Mouse (Mus musculus) heart, postnatal 25 days (tissue): ENCODE measurements at regions not wholly inside any gene's neighbourhood (a gene's known extent, or its start where the extent isn't known, plus 50 kb on each side); places are given as distances from the start of the nearest gene placed in this dataset.

ENCODE experiments used
- DNase-seq: peaks from one replicate; pipeline ENCODE4 v3.0.0; 2022; ENCODE audit warnings: low spot score
- intact Hi-C: fragments of 180-260 bp; cut with DNase I; formaldehyde crosslinking; loops from one replicate; pipeline ENCODE4 v1.15.1; 2025

DNA sequence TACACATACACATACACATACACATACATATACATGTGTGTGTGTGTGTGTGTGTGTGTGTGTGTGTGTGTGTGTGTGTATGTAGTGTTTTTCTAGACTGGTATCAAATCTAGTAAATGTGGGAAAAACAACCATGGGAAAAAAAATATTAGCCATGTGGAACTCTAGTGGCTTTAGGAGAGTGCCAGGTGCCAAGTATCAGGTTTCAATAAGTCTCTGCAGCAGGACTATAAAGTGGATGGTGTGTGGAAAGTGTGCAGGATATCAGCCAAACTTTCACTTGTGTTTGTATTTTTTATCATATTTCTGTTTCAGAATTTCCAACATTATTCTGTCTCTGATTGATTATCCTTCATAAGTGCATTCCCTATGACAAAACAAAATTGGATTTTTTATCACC is 653.3 kb upstream of the Fam98a start:
- no peak for DNase-seq
- intact Hi-C loops, result no loop called here

DNA sequence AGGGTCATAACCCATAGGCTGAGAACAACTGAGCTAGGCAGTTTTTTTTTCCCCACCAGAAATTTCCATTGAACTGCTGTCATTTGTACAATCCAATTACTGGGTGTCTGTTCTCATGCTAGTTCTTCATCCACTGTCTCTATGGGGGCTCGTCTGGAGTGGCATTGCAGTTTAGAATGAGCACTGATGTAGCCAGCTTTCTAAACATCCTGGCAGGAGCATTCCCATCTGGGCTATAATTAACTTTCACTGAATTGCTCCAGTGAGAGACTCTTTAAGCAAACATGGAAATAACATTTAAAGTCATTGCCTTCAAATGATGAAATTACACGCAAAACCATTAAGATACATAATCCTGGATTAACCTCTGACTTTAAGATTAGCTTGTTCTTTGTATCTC is 633.1 kb upstream of the Fam98a start:
- intact Hi-C loops, result no loop called here
- DNase-seq, result no peak

DNA sequence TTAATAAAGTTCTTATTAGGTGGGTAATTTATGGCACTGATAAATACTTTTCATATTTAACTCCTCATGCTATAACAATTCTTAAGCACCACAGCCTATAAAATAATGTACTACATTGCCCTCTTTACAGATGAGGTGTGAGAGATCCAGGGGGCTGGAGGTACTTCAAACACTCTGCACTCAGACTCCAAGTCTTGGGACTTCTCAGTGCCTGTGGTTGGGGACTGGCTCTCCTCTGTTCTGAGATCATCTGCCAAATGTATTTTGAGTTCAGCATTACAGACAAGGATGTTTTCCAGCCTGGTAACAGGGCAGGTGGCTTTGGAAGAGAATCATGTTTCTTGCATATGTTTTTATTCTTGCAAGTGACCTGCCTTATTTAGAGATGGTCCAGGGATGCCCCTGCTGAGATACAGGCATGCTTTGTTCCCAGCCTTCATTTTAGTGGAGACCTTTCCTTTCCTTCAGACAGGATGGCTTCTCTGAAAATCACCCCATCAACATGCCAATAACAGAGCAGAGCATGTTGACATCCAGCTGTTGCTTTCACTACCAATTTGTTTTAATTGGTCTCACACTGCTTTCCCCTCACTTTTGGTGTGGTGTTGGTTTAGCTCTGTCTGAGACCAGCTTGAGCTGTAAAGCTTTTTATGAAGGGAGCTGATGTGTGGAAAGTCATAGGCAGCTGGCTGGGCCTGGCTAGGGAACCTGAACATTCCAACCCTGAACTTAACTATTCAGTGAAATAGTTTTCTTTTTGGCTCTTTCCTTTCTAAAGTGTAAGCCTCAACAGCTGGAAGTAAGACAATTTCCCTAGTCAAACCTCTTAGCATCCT is 585.1 kb upstream of the Fam98a start:
- DNase-seq, result no peak
- intact Hi-C loops, result no loop called here

DNA sequence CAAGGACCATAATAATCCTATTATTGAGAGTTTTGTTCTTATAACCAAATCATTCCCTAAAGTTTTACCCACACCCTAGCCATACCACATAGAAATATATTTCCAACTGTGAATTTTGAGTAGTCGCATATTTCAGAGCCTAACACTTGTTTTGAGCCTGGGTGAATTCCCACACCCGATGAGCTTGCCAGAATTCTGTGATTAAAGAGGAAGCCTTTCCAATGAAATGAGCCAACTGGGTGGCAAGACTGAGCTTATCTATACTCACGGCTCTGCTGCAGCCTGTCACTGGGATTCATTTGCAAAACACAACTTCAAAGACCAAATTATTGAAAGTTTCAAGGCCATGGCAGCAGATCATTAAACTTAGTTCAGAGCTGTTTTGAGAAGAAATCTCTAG is 582.3 kb upstream of the Fam98a start:
- DNase-seq, result no peak
- intact Hi-C loops, result no loop called here

DNA sequence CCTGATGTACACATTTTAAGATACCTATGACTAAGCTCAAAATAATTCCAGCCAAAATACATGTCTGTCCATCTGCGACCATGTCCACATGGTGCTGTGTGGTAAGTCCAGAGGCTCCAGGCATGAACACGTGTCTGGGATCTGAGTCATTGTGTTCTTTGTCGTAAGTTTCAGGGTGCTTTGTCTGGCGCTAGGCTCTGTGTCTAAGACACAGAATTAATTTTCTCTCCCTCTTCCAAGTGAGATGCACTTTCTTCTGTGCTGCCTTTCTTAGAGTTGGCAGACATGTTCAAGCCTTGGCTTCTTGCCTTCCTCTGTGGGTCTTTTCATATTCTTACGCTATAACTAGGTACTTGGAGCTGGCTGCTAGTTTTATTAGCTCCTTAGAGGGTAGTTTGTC is 573.5 kb upstream of the Fam98a start:
- intact Hi-C loops, result no loop called here
- no peak for DNase-seq

DNA sequence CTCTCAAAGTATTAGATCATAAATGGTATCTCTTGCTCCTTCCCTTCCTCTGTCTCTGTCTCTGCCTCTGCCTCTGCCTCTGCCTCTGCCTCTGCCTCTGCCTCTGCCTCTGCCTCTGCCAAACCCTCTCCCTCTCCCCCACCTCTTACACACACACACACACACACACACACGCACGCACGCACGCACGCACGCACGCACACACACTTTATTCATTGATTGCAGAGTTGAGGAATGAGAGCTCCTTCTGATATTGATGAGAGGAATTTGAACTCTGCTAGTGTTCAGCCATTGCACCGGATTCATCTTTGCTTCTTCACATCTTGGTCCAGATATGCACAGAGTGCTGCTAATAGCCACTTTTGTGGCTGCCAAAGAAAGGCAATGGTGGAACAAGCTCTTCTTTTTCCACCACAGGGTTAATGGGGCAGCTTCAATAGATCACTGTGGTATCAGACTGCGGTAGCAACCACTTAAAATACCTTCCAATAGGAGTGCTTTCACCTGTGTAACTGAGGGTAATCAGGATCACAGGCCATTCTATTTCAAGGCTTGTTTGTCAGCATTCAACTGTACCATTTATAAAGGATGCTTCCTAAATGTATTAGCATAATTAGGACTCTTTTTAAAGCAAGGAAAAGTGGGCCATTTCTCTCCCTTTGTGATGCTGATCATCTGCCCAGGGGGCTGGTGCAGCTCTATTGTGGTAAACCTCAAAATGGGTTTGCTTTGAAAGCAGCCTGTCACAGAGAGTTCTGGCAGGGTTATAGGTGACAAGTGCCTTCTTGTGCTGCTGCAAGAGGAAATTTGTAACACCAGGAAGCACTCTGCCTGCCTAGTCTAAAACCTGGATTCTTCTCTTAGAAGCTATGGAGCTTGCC is 559.8 kb upstream of the Fam98a start:
- intact Hi-C loops, result no loop called here
- DNase-seq, result no peak

DNA sequence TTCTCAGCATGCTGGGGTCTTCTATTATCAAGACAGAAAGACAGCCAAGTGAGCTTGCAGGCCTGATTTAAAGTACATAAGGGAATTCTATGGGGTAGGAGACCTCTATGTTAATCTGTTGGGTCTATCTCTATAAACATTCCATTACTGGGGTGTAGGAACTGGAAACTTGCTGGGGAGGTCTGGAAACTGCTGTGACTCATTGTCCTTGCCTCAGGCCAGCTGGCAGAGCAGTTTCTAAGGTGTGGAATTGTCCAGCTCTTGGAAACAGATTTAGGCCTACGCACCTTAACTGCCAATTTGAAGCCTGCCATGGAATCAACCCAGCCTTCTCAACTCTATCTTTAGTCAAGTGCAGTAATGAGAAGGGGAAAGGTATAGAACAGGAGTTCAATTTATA is 559.1 kb upstream of the Fam98a start:
- intact Hi-C loops, result no loop called here
- DNase-seq, result no peak

DNA sequence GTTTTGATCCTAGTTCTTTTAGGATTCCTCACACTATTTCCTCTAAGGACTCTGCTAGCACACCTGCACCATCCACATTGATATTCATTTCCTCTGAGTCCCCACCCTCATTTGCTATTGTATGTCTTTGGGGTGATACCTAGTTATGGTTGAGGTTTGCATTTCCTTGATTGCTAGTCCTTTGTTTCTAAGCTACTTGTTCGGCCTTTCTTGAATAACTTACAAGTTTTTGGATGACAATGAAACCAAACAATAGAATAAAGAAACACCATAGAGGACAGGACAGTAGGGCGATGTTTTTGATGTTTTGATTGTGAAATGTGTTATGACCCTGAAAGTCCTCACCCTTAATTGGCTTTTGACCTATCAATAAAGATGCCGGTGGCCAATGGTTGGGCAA is 531.8 kb upstream of the Fam98a start:
- DNase-seq, result no peak
- intact Hi-C loops, result no loop called here

DNA sequence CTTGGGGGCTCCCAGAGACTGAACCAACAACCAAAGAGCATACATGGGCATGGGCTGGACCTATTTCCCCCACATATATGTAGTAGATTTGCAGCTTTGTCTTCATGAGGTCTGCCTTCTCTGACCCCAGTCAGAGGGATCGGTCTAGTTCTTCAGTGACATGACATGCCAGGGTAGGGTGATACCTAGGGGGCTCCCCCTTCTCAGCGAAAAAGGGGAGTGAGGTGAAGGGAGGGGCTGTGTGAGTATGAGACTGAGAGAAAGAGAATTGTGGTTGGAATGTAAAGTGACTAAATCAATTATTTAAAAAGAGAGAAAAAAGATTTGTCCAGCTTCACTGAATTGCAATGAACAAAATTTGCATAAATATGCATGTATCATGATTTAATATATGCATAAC is 530.0 kb upstream of the Fam98a start:
- intact Hi-C loops, result no loop called here

DNA sequence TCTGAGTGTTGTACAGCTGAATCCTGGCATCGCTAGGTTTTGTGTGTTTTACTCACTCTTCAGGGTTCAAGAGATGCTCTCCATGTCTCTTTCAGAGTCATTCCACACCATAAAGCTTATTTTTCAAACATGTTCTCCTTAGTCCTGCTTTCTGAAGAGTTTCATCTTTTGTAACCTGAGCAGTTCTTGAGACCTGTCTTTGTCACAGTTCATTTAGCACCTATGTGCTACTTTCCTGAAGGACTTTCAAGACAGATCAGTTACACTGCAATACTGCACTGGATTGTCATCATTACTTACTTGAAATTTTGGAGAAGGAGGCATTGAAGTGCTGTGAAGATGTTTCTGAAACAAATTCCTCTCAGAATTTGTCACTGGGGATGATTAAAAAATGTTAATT is 494.7 kb upstream of the Fam98a start:
- intact Hi-C loops, result loop anchor here (1.0 kb wide), 1 partner anchor 11 kb away; no protein-coding TSS in a partner anchor
- DNase-seq, result no peak

More for the DNA sequence above, 530.0 kb upstream of the Fam98a start:
- DNase-seq, result no peak

DNA sequence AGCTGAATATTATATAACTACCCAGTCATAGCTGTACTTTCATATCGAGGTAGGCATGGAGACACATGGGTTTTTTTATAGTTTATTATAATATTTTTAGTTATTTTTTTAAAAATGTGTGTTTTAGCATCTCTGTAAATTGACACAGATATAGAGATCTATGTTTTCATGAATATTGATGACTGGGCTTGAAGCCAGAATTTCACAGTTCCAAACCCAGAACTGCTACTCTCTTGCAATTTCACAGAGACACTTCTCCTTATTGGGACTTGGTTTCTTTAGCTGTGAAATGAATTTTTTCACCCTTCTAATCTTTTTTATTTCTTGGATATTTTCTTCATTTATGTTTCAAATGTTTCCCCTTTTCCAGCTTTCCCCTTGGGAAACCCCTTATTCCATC is 481.0 kb upstream of the Fam98a start:
- no peak for DNase-seq
- intact Hi-C loops, result no loop called here

DNA sequence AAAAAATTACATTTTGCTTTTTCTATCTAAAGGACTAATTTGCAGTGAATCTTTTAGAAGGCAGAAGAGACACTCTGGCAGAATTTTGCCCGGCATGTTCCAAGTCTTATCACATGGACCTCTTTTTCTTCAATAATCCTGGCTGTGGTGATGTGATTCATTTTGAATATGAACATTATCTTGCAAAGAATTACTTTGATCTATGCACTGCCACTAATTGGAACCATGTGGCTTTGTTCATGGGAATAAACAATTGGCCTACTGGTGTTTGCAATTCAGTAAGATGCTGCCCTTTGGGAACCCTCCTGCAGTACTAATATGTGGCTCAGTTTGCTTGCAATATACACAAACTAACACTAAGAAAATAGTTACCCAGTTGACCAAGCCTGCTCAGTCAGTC is 456.3 kb upstream of the Fam98a start:
- DNase-seq, result no peak
- intact Hi-C loops, result no loop called here

DNA sequence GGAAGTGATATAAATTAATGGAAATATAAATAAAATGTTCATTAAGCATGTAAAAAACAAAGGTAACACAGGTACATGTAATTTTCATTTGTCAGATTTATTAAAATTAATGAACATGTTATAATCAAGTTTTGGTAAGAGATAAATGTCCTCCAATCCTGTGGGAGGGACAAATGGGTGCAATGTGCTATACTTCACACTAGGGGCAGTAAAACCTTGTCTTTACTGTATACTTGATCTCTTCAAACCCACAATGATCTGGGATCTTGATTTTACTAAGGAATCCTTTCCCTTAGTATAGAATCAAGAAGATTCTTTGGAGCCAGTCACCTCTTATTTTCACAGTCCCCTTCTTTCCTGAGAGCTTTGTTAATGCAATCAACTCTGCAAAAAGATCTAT is 451.1 kb upstream of the Fam98a start:
- intact Hi-C loops, result no loop called here
- no peak for DNase-seq

DNA sequence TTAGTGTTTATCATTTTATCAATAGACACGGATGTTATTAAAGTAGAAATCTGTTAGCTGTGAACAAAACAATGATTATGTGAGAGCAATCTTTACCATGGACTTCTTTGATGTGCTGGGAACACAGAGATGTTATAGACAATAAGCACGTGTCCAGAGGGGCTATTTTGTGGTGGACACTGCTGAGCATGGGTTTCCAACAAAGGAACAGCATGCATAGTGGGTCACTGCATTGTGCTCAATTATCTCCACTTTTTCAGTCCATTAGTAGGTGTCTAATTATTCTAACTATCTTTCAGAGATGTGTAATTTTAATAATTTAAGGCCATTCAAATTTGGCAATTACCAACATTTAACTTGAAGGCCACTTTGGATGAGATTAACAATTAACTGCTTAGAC is 409.6 kb upstream of the Fam98a start:
- intact Hi-C loops, result no loop called here
- DNase-seq, result no peak

DNA sequence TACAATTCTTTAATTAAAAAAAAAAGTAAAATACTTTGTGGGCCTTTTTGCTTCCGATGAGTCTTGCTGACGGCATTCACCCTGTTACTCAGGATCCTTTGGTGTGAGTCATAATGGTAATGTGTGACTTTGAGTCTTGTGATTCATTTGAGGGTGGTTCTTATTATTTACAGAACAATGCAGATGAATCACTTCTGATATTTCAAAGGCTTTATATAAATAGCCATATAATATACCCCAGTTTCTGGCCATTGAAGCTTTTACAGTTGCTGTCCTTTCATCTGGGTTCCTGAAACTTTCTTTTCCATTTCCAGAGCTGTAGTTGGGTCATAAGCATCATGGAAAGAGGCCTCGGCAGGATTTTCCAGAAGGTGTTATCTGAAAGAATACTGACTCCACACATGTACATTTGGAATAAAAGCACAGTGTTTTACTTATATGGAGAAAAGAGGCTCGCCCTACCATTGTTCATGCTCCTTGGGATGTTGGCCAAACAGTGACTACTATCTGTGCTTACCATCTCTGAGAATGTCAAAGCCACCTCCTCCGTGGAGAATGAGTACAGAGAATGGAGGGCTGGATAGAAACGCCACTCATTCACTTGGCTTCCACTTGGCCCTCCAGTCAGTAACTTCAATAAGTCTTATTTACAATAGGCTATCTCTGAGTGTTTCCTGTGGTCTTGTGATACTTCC is 385.1 kb upstream of the Fam98a start:
- intact Hi-C loops, result no loop called here
- DNase-seq, result no peak

DNA sequence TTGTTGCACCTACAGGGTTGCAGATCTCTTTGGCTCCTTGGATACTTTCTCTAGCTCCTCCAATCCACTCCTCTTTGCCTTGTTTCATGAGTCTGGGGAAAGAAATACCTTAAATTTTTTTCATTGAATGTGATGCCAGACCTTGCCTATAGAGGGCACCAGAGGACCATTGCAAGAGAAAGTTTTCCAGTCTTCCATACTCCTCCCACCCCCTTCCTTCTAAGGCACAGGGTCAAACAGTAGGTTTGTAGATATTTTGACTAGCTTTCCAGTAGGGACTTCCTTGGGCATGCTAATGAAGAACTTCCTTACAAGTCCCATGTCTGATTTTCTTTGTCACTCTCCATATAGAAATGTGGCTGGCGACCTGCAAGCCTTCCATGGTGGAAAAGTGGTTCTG is 379.3 kb upstream of the Fam98a start:
- intact Hi-C loops, result no loop called here
- DNase-seq, result no peak

DNA sequence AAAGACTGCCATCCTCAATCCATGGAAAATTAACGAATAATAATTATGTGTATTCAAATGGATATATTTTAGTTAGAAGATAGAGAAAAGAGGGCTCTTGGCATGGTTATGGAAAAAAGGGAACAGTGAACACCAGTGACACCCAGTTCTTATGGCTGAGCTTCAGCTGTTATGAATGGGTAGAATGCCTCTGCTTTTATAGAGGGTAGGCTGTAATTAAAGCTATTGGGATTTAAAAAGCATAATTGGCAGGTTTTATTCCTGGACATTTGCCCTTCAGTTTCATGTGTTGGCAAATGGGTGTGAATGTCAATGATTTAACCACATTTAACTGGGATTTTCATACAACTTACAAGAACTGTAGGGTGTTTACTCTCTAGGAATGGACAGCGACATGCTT is 368.5 kb upstream of the Fam98a start:
- no peak for DNase-seq
- intact Hi-C loops, result no loop called here

DNA sequence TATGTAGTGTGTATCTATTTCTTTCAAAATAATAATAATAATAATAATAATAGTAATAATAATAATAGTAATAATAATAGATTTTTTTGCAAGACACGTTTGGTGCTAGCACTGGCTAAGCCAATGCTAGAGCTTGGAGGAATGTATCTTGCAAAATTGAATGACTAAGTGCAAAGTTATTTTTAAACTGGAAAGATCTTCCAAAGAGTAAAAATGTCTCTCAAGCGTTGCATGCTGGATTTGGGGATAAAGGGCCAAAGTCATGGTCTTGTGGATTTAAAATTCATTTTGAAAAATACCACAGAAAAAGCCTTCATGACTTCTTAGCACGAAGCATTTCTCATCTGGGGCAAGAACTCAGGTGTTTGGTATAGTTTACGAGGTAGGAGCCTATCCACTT is 365.3 kb upstream of the Fam98a start:
- intact Hi-C loops, result no loop called here
- DNase-seq, result no peak

DNA sequence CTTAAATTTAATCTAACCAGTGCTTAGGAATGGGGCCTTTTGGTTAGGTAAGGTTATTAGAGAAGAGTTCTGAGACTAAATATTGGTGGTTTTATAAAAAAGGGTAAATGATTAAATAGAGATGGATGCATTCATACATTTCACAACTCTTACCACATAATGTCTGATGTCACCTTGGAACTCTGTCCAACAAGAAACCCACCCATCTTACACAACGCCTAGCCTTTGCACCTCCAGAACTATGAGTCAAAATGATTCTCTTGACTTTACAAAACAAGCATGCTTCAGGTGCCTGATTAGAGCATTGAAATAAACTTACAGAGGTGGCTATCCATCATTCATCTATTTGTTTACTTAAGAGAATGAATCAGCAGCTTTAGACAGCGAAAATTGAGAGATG is 364.8 kb upstream of the Fam98a start:
- intact Hi-C loops, result no loop called here
- no peak for DNase-seq

DNA sequence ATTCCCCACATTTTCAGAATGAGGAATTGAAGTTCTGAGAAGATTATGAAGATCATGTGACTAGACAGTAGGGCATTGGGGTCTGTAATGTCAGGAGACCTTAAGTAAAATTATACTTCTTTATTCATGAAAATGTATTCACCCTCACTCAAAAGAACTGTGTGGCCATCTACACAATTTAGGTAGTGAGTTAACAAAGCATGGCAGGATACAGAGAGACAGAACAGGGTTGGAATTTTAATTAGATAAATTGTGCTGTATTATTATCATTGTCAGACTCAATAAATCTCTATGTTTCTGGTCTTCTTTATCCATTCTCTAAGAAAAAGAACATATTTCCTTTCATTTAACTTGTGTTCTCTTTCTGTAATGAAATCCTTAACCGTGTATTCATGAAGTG is 363.5 kb upstream of the Fam98a start:
- intact Hi-C loops, result no loop called here
- no peak for DNase-seq

DNA sequence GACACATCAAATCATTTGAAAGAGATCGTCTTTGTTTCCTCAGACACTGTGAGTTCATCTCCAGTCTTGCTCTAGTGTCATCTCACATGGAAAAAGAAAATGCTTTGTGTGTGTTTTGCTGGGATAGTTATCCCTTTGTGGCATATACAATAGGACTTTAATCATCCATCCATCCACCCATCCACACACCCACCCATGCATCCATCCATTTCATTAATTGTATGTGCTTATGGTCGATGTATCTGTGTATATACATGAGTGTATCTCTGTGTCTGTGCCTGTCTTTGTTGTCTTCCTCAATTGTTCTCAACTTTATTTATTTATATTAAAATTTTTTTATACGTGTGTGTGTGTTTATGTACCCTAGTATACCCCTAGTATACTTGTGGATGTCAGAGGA is 355.3 kb upstream of the Fam98a start:
- intact Hi-C loops, result no loop called here
- DNase-seq, result no peak
